Mouse (Mus musculus) cerebellum, postnatal 4 days (tissue): ENCODE results near the gene Gm21650.
"Not testable (repeated sequence)": the region's sequence is repeated elsewhere in the genome, so short reads cannot be mapped to it uniquely, and the experiment has no call there.

Experiments used
- DNase-seq, 2 experiments: peaks; one replicate each; pipeline ENCODE4 v3.0.0; 2022; ENCODE audit warnings: low spot score in 2 of 2, mixed read lengths in 1 of 2

Gene Gm21650

GRCm38 (mm10) chrY:77692508-77692907, at the start of gene Gm21650:
Gene Gm21650 (plus strand): TSS chrY:77692808.
- not testable (repeated sequence) for DNase-seq
